Mouse (Mus musculus) Muller cell, postnatal 12 days (primary cell): ENCODE measurements at regions not wholly inside any gene's neighbourhood (a gene's known extent, or its start where the extent isn't known, plus 50 kb on each side); places are given as distances from the start of the nearest gene placed in this dataset.
A peak's percentile ranks its signal among the peaks of the same experiment; 100 is the strongest.

ENCODE experiments used
- DNase-seq: peaks from one replicate; pipeline ENCODE4 v3.0.0-alpha.2; 2015; ENCODE audit errors: inconsistent ontology term

GRCm38 (mm10) chr1:193702707-193703419 is 332.8 kb upstream of the Camk1g start:
- DNase-seq, result peak; percentile 25

GRCm38 (mm10) chr1:193700217-193700616 is 330.1 kb upstream of the Camk1g start:
- DNase-seq, result no peak

GRCm38 (mm10) chr1:193698603-193699266 is 328.6 kb upstream of the Camk1g start:
- DNase-seq, result peak; percentile 31

DNA sequence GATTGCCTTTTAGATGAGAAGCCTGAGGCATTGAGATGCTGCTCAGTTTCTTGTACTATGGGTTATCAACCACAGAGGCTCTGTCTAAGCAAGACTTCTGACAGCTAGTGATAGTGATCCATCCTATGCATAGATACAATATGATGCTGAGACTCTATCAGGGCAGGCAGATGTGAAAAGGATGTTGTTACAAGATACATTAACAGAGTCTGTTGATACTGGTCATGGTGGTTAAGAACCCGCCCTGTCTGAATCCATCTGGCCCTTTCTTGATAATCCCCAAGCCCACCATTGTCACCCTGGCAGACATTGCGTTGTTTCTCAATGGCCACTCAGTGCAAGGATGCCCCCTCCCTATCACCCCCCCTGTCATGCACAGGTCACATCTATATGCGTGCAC is 327.8 kb upstream of the Camk1g start:
- no peak for DNase-seq

DNA sequence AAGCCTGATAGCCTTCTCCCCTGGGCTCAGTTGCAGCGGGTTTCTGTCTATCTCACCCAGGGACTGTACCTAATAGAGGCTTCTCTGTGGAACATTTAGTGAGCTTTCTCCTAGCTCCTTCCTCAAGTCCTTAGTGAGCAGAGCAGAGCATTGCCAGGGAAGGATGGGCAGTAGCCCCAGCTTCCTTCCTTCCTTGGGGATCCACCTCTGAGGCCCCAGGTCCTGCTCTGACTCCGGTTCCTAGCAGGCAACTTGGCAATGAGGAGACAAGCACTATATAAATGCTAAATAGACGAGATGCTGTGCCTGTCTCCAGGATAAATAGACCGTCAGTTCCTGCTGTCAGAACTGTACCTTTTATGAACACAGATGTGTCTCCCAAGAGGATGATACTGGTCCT is 326.9 kb upstream of the Camk1g start:
- DNase-seq, result no peak

GRCm38 (mm10) chr1:193692991-193693390 is 322.9 kb upstream of the Camk1g start:
- no peak for DNase-seq

- DNase-seq, result no peak
Observed at GRCm38 (mm10) chr1:193689601-193690000, 319.5 kb upstream of the Camk1g start.

GRCm38 (mm10) chr1:193682917-193683316 is 312.8 kb upstream of the Camk1g start:
- no peak for DNase-seq

DNA sequence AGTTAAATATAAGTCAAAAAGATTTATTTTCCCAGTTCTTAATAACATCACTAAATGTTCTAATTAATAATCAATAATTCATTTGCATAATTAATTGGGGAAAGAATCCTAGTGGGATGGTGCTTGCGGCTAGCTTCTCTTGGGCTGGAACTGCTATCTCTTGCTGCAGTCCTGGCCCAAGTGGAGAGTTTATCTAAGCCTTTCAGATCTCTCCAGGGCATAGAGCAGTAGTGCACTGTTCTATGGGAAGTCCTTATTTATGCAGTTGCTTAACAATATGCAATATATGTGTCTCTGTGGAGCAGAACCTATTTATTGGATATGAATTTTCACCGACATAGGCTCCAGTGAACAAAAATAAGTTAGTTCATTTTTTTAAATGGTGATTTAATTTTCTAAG is 308.4 kb upstream of the Camk1g start:
- no peak for DNase-seq

GRCm38 (mm10) chr1:193673236-193673830 is 303.2 kb upstream of the Camk1g start:
- DNase-seq, result no peak

DNA sequence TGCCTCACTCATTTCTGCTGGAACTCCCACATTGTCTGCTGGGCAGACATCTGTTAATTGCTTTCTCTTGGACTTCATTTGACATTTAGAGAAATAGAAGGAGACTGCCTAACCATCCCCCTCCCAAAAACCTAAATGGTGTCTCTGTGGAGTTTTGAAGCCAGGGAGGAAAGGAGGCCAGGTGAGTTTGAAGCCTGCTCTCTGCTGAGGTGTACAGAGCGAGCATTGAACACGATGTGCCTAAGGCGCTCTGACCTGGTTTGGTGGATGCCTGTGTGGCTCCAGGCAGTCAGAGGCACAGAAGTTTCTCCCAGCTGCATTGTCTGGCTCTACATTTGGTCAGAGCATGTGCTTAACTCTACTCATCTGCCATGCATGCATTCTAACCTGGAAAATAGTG is 302.6 kb upstream of the Camk1g start:
- no peak for DNase-seq

DNA sequence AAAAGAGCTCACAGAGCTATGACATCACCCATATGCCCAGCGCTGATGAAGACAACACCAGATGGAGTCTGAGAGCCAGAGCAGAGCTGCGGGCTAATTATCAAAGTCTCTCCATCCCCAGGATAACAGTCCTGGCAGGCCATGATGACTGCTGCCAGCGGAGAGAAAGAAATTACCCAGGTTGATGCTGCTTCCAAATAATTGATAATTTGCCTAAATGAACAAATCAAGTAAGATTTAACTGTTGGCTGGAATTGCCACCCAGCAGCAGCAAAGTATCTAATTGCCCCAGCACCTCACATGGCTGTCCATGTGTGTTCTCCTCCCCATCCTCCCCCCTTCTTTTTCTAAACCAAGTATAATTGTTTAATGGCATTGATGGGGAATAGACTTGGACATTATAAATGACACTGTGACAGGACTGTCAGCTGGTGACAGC is 301.7 kb upstream of the Camk1g start:
- no peak for DNase-seq

DNA sequence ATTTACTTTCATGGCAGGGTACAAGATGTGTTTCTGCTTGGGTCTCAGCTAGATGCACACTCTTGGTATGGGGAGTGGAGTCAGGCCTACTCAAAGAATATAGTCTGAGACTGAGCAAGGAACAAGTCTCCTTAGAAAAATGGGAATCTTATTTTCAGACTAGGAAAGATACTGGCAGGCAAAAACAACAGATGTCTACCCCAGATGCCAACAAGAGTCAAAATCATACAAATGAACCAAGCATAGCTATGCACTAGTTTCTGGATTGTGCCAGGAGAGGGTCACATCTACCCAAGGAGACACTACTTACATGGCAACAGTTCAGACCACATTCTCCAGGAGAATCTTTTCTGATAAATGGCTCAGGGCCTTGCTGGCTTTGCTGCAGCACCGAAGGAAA is 300.9 kb upstream of the Camk1g start:
- no peak for DNase-seq

DNA sequence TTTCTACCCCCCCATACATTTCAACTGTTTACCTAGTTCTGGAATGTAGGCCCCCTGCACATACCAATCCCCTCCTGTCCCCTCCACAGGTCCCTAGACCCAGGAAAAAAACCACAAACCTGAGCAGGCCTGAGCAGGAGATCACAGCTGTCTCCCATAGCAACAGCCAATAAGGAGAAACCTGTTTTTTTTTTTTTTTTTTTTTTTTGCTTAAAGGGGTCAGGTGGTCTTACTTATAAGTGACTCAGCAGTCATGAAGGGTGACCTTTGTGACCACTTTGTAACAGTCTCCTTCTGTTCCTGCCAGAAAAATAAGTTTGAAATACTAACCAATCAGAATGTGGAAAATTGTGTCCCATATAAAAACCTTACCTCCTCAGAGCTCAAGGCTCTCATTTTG is 299.9 kb upstream of the Camk1g start:
- no peak for DNase-seq

- no peak for DNase-seq
Observed at GRCm38 (mm10) chr1:193668841-193669240, 298.7 kb upstream of the Camk1g start.

GRCm38 (mm10) chr1:193665854-193666253 is 295.8 kb upstream of the Camk1g start:
- no peak for DNase-seq

DNA sequence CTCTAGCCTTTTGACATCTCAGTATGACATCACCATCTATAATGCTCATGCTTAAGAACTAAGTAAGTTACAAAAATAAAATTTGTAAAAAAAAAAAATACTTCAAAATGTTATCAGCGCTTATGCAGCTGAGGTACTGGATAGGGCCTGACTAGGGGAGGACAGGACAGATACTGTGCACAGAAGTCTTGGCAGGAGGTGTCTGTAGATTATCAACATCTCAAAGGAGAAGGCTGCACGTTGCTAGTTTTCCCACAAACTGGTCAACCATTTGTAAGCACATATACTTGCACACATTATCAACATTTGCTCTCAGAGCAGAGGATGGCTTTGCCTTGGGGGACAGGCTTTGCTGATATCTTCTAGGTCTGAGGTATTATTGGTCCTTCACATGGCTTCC is 294.5 kb upstream of the Camk1g start:
- DNase-seq, result no peak

DNA sequence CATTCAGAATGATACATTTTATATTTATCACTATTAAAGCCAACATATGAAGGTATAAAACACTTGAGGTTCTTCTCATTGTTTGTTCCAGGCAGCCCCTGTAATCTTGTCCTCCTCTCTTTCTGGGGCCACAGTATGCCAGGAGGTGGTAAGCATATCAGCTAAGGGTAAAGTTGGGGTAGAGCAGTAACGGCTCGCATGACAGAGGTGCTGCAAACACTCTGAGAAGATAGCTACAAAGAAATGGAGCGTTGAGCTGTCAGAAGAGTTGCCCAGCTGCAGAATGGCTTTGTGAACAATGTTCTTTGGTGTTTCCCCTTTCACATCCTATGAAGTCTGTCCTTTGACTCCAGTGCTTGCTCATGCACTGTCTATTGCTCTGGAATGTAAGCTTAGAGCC is 293.5 kb upstream of the Camk1g start:
- DNase-seq, result no peak

GRCm38 (mm10) chr1:193662166-193662890 is 292.2 kb upstream of the Camk1g start:
- no peak for DNase-seq

GRCm38 (mm10) chr1:193661377-193661776 is 291.3 kb upstream of the Camk1g start:
- DNase-seq, result no peak

- DNase-seq, result no peak
Observed at GRCm38 (mm10) chr1:193655076-193655677, 285.1 kb upstream of the Camk1g start.

DNA sequence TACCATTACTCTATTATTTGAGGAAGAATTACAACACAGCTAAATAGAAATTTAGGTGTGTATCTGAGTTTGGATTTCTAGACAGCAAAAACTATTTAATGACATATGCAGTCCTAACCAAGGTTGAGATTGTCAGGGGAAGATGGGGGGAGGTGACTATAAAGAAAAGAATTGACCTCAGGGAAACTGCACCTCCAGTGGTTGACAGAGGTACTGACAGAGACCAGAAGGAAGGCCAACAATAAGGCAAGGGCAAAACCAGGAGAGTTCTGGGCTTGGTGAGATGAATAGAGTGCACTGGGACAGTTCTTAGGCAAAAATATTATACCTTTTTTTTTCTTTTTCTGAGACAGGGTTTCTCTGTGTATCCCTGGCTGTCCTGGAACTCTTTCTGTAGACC is 280.2 kb upstream of the Camk1g start:
- no peak for DNase-seq
